Mouse (Mus musculus): ENCODE results near the gene Trmu. TPM values are rescaled to one million over a fixed set of nuclear protein-coding genes. Genes with fewer than 3 reads are reported as not detected.

Trmu gene
- polyA plus RNA-seq, 1 experiment from 2014 or later, result 36.2 TPM

DNA sequence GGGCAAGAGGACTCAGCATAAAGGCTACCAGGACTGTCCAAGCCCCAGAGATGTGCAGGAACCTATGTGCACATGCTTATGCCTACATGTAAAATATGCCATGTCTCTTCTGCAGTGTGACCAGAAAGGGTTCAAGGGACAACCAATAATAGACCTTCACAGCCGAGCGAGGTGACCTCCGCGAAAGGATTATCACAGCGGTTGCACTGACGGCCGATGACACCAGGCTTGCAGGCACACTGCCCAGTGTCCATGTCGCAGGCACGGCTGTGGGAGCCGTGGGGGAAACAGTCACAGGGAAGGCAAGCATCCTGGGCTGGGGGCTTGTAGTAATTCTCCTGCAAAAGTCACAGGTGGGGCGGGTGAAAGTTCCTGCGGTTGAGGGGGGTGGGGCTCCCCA, 49.0 kb downstream of the Trmu start:
- Histone ChIP-seq H3K4me1 (ENCODE audit: control insufficient read depth, insufficient read depth, low read length) (no peaks in the 10 kb centered on the region), H3K36me3 (ENCODE audit: control insufficient read depth, insufficient read depth, low read length) (no peaks in the 10 kb centered on the region), H3K27me3 (ENCODE audit: control insufficient read depth, insufficient read depth, low read length) (no peaks in the 10 kb centered on the region), H3K4me3 (replicated peaks; ENCODE audit: low read depth, low read length) (no peak overlapping the region), H3K27ac (replicated peaks; ENCODE audit: low read depth, low read length) (no peak overlapping the region), H3K4me2 (ENCODE audit: low read length) (no peak overlapping the region), H3K9ac (replicated peaks; ENCODE audit: low read length) (no peak overlapping the region), H3K9me3 (ENCODE audit: control insufficient read depth, low read length) (no peaks in the 10 kb centered on the region)
- ATAC-seq (ENCODE audit: low FRiP score, low TSS enrichment) (no peak), DNase-seq (no peak)
- WGBS, result 76% methylated on average over 12 of the region's 12 CpGs

DNA sequence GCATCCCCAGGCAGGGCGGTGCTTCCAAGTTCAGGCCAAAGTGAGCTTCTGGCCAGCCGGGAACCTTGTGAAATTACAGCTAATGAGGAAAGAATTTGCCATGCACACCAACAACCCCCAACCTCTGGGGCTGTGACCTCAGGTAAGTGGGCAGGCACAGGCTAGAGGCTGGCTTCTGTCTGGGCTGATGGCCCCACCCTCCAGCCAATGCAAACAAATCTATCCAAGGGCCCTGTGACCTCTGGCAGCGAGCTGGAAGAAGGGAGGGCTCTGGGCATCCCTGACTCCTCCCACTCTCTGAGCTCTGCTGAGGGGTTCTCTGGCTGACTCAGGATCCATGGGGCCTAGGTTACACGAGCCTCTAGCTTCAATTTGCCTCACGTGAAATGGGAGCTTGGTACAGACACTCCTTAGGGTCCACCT, 56.5 kb downstream of the Trmu start:
- H3K4me1 ChIP-seq (ENCODE audit: control insufficient read depth, insufficient read depth, low read length), result no peaks in the 10 kb centered on the region
- 46% methylated on average over 5 of the region's 5 CpGs for WGBS
- H3K9ac ChIP-seq (replicated peaks; ENCODE audit: low read length), result no peak overlapping the region
- no peak overlapping the region for H3K4me3 ChIP-seq (replicated peaks; ENCODE audit: low read depth, low read length)
- DNase-seq (no peak), ATAC-seq (ENCODE audit: low FRiP score, low TSS enrichment) (no peak)
- no peaks in the 10 kb centered on the region for H3K27me3 ChIP-seq (ENCODE audit: control insufficient read depth, insufficient read depth, low read length)
- no peak overlapping the region for H3K27ac ChIP-seq (replicated peaks; ENCODE audit: low read depth, low read length)
- no peak overlapping the region for H3K4me2 ChIP-seq (ENCODE audit: low read length)
- 0 out of 2 replicates have a peak, but pooled peaks cover 3% of the 10 kb centered on the region for H3K36me3 ChIP-seq (ENCODE audit: control insufficient read depth, insufficient read depth, low read length)
- no peaks in the 10 kb centered on the region for H3K9me3 ChIP-seq (ENCODE audit: control insufficient read depth, low read length)

Other genes with a start within 250 kb of the Trmu start
- 0.89 and 1.2 TPM in 2 replicates for gene Ppara, start 144.3 kb upstream of the Trmu start, polyA plus RNA-seq (2014; fragmentation: Nextera tagmentation; extraction: Ambion mirVana)
- gene Cdpf1, start 67.6 kb upstream of the Trmu start, polyA plus RNA-seq (2014; fragmentation: Nextera tagmentation; extraction: Ambion mirVana), result 17.9 and 19.4 TPM in 2 replicates
- gene Pkdrej, start 57.6 kb upstream of the Trmu start, polyA plus RNA-seq (2014; fragmentation: Nextera tagmentation; extraction: Ambion mirVana), result 0.16 TPM in 1 of 2 replicates, not detected in the other
- gene Ttc38, start 47.0 kb upstream of the Trmu start, polyA plus RNA-seq (2014; fragmentation: Nextera tagmentation; extraction: Ambion mirVana), result 2.8 and 2.9 TPM in 2 replicates
- gene Gtse1, start 19.6 kb upstream of the Trmu start, polyA plus RNA-seq (2014; fragmentation: Nextera tagmentation; extraction: Ambion mirVana), result 3.8 and 6.4 TPM in 2 replicates
- gene Celsr1, start 154.5 kb downstream of the Trmu start, polyA plus RNA-seq (2014; fragmentation: Nextera tagmentation; extraction: Ambion mirVana), result 2.9 and 3.5 TPM in 2 replicates
- gene Gramd4, start 178.4 kb downstream of the Trmu start, polyA plus RNA-seq (2014; fragmentation: Nextera tagmentation; extraction: Ambion mirVana), result 29.5 and 31.0 TPM in 2 replicates